Mouse (Mus musculus) urinary bladder, postnatal 14 days (tissue): ENCODE data around the gene Olfr67.
"Not testable (repeated sequence)": the region's sequence is repeated elsewhere in the genome, so short reads cannot be mapped to it uniquely, and the experiment has no call there.

Experiments used
- DNase-seq: peaks from one replicate; pipeline ENCODE4 v3.0.0; 2021; ENCODE audit warnings: low spot score

Gene Olfr67

DNA sequence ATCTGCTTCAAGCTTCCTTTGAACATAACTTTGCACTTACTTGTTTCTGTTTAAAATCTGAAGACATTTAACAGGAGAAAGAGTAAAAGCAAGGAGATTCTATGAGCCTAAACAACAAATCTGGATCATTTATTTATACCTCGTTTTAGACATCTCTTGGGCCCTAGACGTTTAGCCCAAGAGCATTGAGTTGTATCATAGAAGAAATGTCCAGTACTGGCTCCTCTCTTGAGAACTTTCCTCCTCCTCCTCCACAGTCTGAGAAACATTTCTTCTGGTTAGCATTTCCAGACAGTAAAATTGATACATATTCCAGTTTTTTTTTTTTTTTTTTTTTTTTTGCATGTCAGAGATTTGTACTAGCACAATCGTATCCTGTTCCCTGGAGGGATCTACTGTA, at the start of gene Olfr67:
Gene Olfr67 (minus strand): TSS at position 101 of the 400 bp plus-strand sequence.
- no peak for DNase-seq

GRCm38 (mm10) chr7:103840268-103840667, 48.6 kb upstream of the Olfr67 start, which contains the start of gene Hbb-bh2:
Hbb-bh2 (minus strand) TSS chr7:103840520.
- no peak for DNase-seq

- no peak for DNase-seq
These were observed 36.2 kb upstream of the Olfr67 start, which contains the start of gene Hbb-bs for GRCm38 (mm10) chr7:103827808-103828207. Hbb-bs (minus strand) TSS chr7:103828096.

DNA sequence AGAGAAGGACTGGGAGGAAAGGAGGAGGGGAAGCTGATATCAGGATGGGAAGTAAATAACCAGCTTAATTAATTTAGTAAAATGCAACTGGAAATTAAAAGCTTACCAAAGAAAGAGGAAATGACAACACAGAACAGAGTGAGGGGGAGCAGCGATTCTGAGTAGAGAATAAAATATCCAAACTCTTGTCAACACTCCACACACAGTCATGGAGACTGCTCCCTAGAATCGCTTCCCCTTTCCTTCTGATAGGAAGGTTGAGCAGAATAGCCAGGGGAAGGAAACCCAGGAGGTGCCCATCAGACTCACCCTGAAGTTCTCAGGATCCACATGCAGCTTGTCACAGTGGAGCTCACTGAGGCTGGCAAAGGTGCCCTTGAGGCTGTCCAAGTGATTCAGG, 35.5 kb upstream of the Olfr67 start:
- DNase-seq: not testable (repeated sequence)

DNA sequence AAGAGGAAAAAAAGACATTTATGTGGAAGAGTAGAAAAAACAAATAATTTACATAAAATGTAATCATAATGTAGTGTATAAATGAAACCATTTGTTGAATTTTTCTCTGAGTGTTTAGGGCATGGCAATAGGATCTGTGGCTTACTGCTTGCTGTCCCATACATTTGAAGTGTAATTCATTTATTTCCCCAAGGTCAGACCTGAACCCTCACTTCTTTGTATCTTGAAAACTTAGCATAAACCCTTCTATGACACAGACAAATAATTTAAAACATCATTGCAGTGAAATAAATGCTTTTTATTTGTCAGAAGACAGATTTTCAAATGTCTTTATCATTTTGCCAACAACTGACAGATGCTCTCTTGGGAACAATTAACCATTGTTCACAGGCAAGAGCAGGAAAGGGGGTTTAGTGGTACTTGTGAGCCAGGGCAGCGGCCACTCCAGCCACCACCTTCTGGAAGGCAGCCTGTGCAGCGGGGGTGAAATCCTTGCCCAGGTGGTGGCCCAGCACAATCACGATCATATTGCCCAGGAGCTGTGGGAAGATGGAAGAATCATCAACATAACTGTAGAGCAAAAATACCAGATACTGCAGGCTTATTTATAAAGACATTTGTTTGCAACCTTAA, 34.8 kb upstream of the Olfr67 start:
- no peak for DNase-seq

DNA sequence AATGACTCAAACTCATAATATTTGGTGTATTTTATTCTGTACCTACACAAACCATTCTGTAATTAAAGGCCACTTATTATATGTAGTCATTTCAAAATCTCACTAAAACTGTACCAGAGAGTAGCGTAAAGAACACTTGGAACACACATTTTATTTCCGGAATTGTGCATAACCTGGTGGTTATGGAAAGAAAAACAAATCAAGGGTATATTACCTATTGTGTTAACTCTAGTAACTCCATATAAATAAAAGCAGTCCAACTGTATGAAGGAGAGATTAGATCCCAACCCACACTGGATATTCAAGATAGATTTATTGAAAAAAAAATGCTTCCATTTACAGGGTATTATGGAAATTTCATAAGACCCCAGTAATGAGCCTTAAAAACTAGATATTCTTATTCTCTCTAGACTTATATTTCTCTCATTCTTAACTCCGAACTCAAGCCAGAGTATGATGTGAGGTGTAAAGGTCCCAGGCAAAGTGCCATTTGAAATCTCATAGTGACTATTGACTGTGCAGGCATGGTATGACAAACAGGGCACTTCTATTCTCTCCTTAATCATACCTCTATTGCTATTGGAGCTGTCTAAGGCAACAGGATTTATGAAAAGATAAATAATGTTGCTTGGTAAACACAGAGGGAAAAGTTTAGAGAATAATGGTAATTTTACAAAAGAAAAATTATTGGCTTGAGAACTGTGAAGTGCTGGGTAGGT, 34.1 kb upstream of the Olfr67 start:
- no peak for DNase-seq

- DNase-seq: no peak
These were observed 33.0 kb upstream of the Olfr67 start for GRCm38 (mm10) chr7:103824597-103824996.

DNA sequence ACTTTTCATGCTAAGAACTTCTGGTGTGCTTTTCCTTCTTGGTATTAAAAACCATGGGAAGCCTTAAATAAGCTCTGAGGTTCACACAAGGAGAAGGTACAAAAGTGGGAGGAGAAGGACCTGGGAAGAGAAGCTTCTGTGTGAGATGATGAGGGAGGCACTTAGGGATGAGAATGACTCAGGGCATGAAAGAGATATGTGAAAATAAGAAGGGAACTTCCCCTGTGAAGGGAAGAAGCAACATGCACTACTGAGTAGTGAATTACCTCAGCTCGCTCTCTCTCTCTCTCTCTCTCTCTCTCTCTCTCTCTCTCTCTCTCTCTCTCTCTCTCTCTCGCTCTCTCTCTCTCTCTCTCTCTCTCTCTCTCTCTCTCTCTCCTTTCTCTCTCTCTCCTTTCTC, 23.5 kb upstream of the Olfr67 start:
- not testable (repeated sequence) for DNase-seq

DNA sequence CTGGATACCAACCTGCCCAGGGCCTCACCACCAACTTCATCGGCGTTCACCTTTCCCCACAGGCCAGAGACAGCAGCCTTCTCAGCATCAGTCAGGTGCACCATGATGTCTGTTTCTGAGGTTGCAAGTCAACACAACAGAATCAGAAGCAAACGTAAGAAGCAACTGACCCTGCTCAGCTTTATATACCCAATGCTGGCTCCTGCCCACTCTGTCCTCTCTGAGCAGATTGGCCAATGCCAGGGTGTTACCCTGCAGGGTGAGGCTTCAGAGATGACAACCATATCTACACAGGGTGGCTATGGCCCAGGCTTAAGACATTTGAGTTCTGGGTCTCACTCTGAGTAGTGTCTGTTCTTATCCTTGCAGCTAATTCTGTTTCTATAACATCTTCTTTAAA, 22.1 kb upstream of the Olfr67 start, which contains the start of gene Hbb-bt:
Gene Hbb-bt (minus strand): TSS at position 231 of the 400 bp plus-strand sequence.
- no peak for DNase-seq

GRCm38 (mm10) chr7:103813152-103813551, 21.5 kb upstream of the Olfr67 start:
- DNase-seq: not testable (repeated sequence)

GRCm38 (mm10) chr7:103812174-103812573, 20.6 kb upstream of the Olfr67 start:
- no peak for DNase-seq

- no peak for DNase-seq
These were observed 19.7 kb upstream of the Olfr67 start for GRCm38 (mm10) chr7:103811223-103811845.

DNA sequence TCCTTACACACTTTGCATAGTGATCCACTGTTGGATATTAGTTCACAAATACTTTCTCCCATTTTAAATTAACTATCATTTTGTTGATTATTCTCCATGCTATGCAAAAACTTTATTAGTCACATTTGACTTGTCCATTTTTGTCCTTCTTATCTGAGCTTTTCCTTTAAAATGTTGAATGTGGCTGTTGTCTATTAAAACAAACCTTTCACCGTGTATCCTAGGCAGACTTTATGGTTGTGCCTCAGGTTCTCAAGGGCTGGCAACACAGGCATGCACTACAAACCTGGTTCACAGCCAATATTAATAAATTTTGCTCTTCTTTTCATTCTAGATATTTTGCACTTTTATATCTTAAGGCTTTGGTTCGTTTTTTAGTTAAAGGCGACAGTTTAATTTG, 19.1 kb upstream of the Olfr67 start:
- DNase-seq: no peak

DNA sequence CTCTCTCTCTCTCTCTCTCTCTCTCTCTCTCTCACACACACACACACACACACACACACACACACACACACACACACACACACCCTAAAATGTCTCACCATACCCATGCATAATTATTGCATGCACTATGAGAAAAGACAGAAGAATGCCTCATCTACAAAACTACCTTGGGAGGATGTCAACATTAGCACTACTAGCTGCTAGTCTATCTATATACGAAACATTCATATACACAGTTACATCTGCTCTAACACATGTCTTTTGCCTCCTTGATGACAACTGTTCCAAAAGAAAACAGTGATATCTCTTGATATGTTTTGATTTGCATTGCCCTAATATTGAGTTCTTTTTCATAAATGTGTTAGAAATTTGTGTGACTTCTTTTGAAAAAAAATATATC, 18.7 kb upstream of the Olfr67 start:
- no peak for DNase-seq

DNA sequence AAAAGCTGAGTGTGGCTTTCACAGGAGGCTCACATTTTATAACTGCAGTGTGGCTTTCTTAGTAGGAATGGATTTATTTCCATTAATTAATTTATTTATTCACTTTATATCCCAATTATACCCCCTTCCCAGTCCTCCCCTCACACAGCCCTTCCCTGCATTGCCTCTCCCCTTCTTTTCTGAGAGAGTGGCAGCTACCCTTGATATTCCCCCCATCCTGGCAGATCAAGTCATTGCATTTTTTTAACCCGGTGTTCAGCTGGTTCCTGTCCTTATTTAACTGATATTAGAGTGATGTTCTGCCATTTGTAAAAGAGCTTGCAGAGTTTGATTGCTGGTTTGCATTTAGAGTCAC, 18.2 kb upstream of the Olfr67 start:
- DNase-seq: no peak

- DNase-seq: no peak
These were observed 17.6 kb upstream of the Olfr67 start for GRCm38 (mm10) chr7:103808971-103809800.

DNA sequence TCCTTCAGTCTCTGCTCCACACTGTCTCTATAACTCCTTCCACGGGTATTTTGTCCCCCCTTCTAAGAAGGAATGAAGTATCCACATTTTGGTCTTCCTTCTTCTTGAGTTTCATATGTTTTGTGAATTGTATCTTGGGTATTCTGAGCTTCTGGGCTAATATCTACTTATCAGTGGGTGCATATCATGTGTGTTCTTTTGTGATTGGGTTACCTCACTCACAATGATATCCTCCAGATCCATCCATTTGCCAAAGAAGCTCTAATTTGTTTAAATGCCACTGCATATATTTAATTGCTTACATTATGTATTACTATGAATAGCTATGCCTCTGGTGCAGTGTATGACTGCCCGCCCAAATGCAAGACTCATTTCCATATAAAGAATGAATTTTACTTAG, 16.5 kb upstream of the Olfr67 start:
- DNase-seq: not testable (repeated sequence)

GRCm38 (mm10) chr7:103806856-103807255, 15.2 kb upstream of the Olfr67 start:
- no peak for DNase-seq

GRCm38 (mm10) chr7:103792669-103793388, 1.2 kb upstream of the Olfr67 start:
- DNase-seq: no peak

GRCm38 (mm10) chr7:103779598-103779997, 12.0 kb downstream of the Olfr67 start, which contains the start of gene Olfr68:
Olfr68 (minus strand) TSS chr7:103779698.
- DNase-seq: no peak

- DNase-seq: not testable (repeated sequence)
These were observed 14.0 kb downstream of the Olfr67 start for GRCm38 (mm10) chr7:103777652-103778051.
